Mouse (Mus musculus) midbrain, embryonic 16.5 days (tissue): ENCODE measurements at regions not wholly inside any gene's neighbourhood (a gene's known extent, or its start where the extent isn't known, plus 50 kb on each side); places are given as distances from the start of the nearest gene placed in this dataset.

Source experiments
- ATAC-seq: fragments of 200-750 bp; cut with Nextera tagmentation; 2 replicates; pipeline ENCODE4 v1.8.0; 2017; ENCODE audit warnings: moderate TSS enrichment
- H3K27ac ChIP-seq: fragments of 300-500 bp; sonication (generic); 2 replicates; pipeline ENCODE4 v1.5.1; 2014; ENCODE audit warnings: mild to moderate bottlenecking, low read length, mixed read lengths
- H3K27me3 ChIP-seq: fragments of 300-500 bp; sonication (generic); 2 replicates; pipeline ENCODE4 v1.6.1; 2014; ENCODE audit warnings: low read depth, low read length, mixed read lengths; ENCODE audit not compliant: control insufficient read depth, insufficient read depth
- H3K36me3 ChIP-seq: fragments of 300-500 bp; sonication (generic); 2 replicates; pipeline ENCODE4 v1.6.1; 2014; ENCODE audit warnings: mild to moderate bottlenecking, low read length, moderate library complexity, mixed read lengths; ENCODE audit not compliant: control insufficient read depth, insufficient read depth
- H3K4me1 ChIP-seq: fragments of 300-500 bp; sonication (generic); 2 replicates; pipeline ENCODE4 v1.6.1; 2014; ENCODE audit warnings: mild to moderate bottlenecking, low read length, mixed read lengths; ENCODE audit not compliant: control insufficient read depth, insufficient read depth
- H3K4me2 ChIP-seq: fragments of 300-500 bp; sonication (generic); 2 replicates; pipeline ENCODE4 v1.6.1; 2014; ENCODE audit warnings: mild to moderate bottlenecking, low read length, mixed read lengths
- H3K4me3 ChIP-seq: fragments of 300-500 bp; sonication (generic); 2 replicates; pipeline ENCODE4 v1.5.1; 2014; ENCODE audit warnings: low read depth, mild to moderate bottlenecking, low read length, moderate library complexity, mixed read lengths
- H3K9ac ChIP-seq: fragments of 300-500 bp; sonication (generic); 2 replicates; pipeline ENCODE4 v1.6.1; 2014; ENCODE audit warnings: low read depth, low read length, mixed read lengths
- H3K9me3 ChIP-seq: fragments of 300-500 bp; sonication (generic); replicated peaks from 2 replicates; pipeline ENCODE4 v1.6.1; 2014; ENCODE audit warnings: mild to moderate bottlenecking, low read length, mixed read lengths; ENCODE audit not compliant: control insufficient read depth, poor library complexity, severe bottlenecking
- WGBS: fragments of 180-500 bp; shearing (Covaris S2); extraction: QIAGEN DNeasy Blood & Tissue Kit; methylation state at CpG from one replicate; pipeline ENCODE4 v1.1.7; 2014; 5-methylcytosine and 5-hydroxymethylcytosine counted together

DNA sequence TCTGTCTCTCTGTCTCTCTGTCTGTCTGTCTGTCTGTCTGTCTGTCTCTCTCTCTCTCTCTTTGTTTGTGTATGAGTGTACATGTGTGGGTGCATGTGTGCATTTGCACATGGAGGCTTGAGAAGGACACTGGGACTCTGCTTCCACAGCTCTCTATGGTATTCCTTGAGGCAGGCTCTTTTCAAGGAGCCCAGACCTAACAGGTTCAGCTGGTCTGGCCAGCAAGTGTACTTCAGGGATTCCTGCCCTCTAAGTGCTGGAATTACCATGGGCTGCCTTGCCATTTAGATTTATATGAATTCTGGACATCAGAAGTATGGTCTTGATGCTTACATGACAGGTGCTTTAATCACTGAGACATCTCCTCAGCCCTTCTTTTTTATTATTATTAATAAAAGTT is 274.4 kb downstream of the Tmem38b start:
- Histone ChIP-seq H3K36me3 (no peaks in the 10 kb centered on the region), H3K9me3 (no peaks in the 10 kb centered on the region), H3K9ac (no peak overlapping the region), H3K4me3 (no peak overlapping the region), H3K4me2 (no peak overlapping the region), H3K27me3 (no peaks in the 10 kb centered on the region), H3K27ac (no peak overlapping the region), H3K4me1 (no peaks in the 10 kb centered on the region; the same call in 1 of the 2 replicates)
- ATAC-seq, result no peak

DNA sequence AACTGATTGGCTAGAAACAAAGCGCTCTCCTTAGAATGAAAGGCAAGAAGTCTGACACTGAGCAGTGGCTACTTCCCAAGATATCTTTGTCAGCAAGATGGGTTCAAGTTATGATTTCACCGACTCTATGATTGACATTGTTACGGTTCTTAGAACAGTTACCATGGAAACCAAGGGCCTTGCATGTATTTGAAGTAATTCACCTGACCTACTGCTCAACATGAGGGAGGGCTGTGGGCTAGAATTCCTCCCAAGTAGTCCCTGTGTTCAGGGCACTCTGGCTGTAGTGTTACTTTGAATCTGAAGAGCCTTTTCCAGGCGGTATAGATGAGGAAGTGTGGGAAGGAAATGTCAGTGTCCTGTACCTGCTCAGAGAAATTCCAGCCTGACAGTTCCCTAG is 281.1 kb downstream of the Tmem38b start:
- peak; percentile 62; the same call in 1 of the 2 replicates for ATAC-seq
- no peaks in the 10 kb centered on the region for H3K27me3 ChIP-seq

DNA sequence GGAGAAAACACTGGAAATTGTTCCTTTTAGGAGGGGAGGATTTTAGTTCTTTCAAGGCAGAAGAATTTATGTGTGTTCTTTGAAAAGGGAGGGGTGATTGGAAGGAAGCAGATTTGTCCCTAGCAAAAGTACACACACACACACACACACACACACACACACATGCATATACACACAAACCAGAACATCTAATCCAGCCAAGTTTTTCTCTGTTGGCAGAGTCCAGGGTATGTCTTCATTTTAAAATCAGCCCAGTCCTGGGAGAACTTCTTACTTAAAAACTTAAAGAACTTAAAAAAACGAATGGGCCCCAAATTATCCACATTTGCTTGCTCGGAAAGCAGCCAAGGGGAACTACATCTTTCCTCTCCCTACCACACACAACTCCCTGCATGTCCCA is 290.5 kb downstream of the Tmem38b start:
- Histone ChIP-seq H3K9me3 (peaks cover 3% of the 10 kb centered on the region; the same call in 1 of the 2 replicates), H3K27me3 (no peaks in the 10 kb centered on the region), H3K36me3 (no peaks in the 10 kb centered on the region), H3K4me1 (no peaks in the 10 kb centered on the region), H3K27ac (no peak overlapping the region), H3K4me2 (no peak overlapping the region), H3K4me3 (no peak overlapping the region), H3K9ac (no peak overlapping the region)
- WGBS, result 75% methylated on average over 2 of the region's 2 CpGs
- ATAC-seq, result no peak

More for the DNA sequence above, 281.1 kb downstream of the Tmem38b start:
- H3K9ac ChIP-seq, result no peak overlapping the region
- H3K4me3 ChIP-seq, result no peak overlapping the region
- WGBS, result 62% methylated on average over 4 of the region's 4 CpGs
- no peaks in the 10 kb centered on the region for H3K9me3 ChIP-seq
- H3K36me3 ChIP-seq, result no peaks in the 10 kb centered on the region
- 0 out of 2 replicates have a peak, but pooled peaks cover 3% of the 10 kb centered on the region for H3K4me1 ChIP-seq
- H3K27ac ChIP-seq, result no peak overlapping the region
- H3K4me2 ChIP-seq, result no peak overlapping the region

DNA sequence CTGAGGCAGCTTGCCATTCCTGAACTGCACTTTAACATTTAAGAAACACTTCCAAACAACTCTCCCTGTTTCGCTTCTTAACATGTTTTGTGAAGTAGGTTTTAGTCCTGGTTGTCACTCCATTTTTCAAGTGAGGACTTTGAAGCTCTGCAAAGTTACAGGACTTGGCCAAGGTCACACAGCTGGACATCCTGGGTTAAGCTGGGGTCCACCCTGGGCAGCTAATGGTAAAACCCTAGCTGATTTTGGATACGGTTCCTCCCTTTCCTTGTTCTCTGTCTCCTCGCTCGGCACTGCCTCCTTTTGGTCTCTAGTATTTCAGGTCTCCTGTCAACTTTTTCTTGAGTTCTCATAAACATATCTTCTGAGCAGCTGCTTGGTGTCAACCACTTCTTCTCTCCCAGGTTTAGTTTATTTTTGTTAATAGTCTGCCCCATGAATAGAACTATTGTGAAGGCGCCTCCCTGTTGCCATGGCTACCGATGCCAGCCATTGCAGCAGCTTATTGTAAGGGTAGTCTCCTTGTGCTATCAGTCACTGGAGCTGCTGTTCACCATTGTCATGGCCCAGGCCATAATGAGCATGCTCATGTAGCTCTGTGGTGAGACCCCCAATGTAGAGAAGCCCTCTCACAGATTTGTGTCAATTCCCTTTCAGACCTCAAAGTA is 292.5 kb downstream of the Tmem38b start:
- no peaks in the 10 kb centered on the region for H3K27me3 ChIP-seq
- H3K9me3 ChIP-seq, result peaks cover 3% of the 10 kb centered on the region; the same call in 1 of the 2 replicates
- H3K4me2 ChIP-seq, result no peak overlapping the region
- no peak overlapping the region for H3K4me3 ChIP-seq
- H3K27ac ChIP-seq, result no peak overlapping the region
- H3K36me3 ChIP-seq, result no peaks in the 10 kb centered on the region
- ATAC-seq, result no peak
- H3K9ac ChIP-seq, result no peak overlapping the region
- 50% methylated on average over 6 of the region's 6 CpGs for WGBS
- no peaks in the 10 kb centered on the region for H3K4me1 ChIP-seq

DNA sequence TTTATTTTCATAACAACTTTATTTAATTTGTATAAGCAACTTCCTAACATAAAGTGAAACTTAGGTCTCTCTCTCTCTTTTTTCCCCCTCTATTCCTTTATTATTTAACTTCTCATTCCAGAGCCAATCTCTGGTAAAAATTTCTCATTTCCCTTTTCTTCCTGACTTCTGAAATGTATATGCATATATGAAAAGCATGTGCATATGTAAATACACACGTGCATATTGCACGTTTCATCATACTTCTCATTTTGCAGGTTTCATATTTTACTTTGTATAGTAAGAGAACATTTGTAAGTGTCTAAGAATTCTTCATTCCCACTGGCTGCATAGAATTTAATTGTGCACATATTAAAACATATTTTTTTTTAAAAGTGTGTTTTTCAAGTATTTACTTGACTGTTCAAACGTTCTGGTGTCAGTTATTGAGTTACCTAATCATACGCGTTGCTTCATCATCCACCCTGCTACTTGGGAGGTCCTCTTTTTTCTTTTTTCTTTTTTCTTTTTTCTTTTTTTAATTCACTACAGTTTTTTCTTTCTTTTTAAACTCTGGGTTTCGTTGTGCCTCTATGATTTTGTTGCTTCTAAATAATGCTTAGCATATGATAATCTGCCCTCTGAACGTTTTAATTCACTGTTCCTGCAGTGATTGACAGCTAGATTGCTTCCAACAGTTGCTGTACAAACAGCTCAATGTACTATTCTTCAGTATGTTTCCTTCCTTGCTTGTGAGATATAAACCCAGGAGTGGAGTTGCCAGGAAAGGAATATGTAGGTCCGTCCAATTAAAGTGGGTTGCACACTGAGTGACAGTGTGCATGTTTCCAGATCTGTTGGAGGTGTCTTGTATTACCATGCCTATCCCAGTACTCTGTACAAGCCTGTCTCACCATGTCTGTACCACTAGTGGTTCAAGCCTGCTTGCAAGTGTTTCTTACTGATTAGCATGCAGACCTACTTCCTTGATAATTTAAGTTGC is 303.2 kb downstream of the Tmem38b start:
- Histone ChIP-seq H3K9ac (no peak overlapping the region), H3K36me3 (no peaks in the 10 kb centered on the region), H3K4me3 (no peak overlapping the region), H3K4me1 (no peaks in the 10 kb centered on the region; the same call in 1 of the 2 replicates), H3K4me2 (no peak overlapping the region), H3K27me3 (no peaks in the 10 kb centered on the region), H3K27ac (no peak overlapping the region), H3K9me3 (no peaks in the 10 kb centered on the region)
- WGBS, result 48% methylated on average over 8 of the region's 8 CpGs
- no peak for ATAC-seq

DNA sequence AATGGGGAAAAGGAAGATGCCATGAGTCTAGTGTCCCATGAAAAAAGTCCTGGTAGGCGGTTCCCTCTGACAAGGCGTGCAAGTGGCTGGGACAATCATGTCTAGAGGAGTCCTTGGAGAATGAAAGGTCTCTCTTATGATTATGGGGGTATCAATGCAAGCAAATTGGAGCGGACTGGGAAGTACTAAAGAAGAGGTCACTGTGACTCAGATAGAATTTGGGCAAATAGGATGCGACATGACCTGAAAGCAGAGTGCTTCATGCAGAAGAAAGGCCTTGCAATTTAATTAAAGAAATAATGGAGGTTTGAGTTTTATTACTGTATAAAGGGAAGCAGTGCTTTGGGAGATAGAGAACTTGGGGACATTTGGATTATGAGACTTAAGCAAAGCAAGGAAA is 330.3 kb downstream of the Tmem38b start:
- WGBS, result 95% methylated on average over 4 of the region's 4 CpGs
- no peak overlapping the region for H3K4me2 ChIP-seq
- ATAC-seq, result no peak
- H3K4me1 ChIP-seq, result no peaks in the 10 kb centered on the region
- no peaks in the 10 kb centered on the region for H3K27me3 ChIP-seq
- H3K36me3 ChIP-seq, result no peaks in the 10 kb centered on the region
- no peak overlapping the region for H3K4me3 ChIP-seq
- H3K9ac ChIP-seq, result no peak overlapping the region
- H3K27ac ChIP-seq, result no peak overlapping the region
- no peaks in the 10 kb centered on the region for H3K9me3 ChIP-seq

DNA sequence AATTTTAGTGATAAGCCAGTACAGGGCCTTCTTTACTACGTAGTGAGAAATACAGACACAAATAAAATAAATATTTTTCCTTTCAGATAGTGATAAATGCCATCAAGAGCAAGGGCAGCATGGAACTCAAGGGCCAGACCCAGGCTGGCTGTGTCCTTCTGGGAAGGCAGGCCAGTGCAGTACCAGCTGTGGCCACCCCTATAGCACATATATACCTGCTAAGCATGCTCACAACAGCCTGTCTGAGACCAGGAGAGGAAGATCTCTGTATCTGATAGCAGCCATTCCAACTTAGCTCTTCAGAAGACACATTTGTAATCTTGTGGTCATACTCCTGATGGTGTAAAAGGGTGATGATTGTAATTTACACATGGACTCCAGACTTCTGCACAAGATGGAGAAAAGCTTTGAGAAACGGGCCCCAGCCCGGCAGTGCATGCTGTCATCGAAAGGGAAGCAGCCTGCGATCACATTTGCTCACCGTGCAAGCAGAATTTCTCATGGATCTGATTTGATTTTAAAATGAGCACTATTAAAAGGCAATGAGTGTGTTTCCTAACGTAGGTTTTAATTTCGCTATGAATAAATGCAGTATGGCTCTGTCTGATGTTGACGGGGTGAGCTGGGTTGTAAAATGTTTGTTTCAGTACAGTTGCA is 335.6 kb downstream of the Tmem38b start:
- H3K4me3 ChIP-seq, result no peak overlapping the region
- no peaks in the 10 kb centered on the region for H3K9me3 ChIP-seq
- no peaks in the 10 kb centered on the region for H3K36me3 ChIP-seq
- no peak overlapping the region for H3K9ac ChIP-seq
- ATAC-seq, result no peak
- H3K27ac ChIP-seq, result no peak overlapping the region
- peaks cover 3% of the 10 kb centered on the region; the same call in 1 of the 2 replicates for H3K4me1 ChIP-seq
- H3K4me2 ChIP-seq, result no peak overlapping the region
- 71% methylated on average over 9 of the region's 9 CpGs for WGBS
- no peaks in the 10 kb centered on the region for H3K27me3 ChIP-seq

DNA sequence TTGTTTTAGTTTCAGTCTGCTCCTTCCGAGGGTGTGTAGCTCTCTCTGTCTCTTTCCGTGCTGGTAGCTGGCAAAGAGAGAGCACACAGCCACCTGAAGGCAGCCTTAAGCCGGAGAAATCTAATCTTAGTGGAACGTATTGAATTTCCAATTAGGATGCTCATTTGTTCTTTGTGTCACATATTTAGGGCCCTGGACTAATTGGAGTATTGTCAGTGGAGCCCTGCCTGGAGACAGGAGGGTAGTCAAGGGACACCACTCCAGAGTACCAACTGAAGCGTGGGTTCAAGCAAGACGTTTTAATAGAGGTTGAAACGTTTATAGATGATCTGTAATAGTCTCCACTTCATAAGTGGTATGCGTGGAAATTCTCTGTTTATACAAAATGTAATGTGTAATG is 336.5 kb downstream of the Tmem38b start:
- 50% methylated on average over 8 of the region's 8 CpGs for WGBS
- no peak overlapping the region for H3K4me2 ChIP-seq
- H3K9ac ChIP-seq, result no peak overlapping the region
- ATAC-seq, result no peak
- no peak overlapping the region for H3K27ac ChIP-seq
- H3K4me3 ChIP-seq, result no peak overlapping the region
- H3K27me3 ChIP-seq, result no peaks in the 10 kb centered on the region
- H3K4me1 ChIP-seq, result peaks cover 3% of the 10 kb centered on the region; the same call in 1 of the 2 replicates
- no peaks in the 10 kb centered on the region for H3K9me3 ChIP-seq
- H3K36me3 ChIP-seq, result no peaks in the 10 kb centered on the region
